Mouse (Mus musculus): ENCODE data around the gene Fam102a. TPM values are rescaled to one million over a fixed set of nuclear protein-coding genes. Genes with fewer than 3 reads are reported as not detected.

Fam102a gene
- polyA plus RNA-seq, 1 experiment from 2014 or later, result 10.9 TPM

- Histone ChIP-seq H3K27me3 (no peaks in the 10 kb centered on the region), H3K9ac (peak overlapping the region; percentile 87), H3K9me3 (no peaks in the 10 kb centered on the region), H3K36me3 (no peaks in the 10 kb centered on the region), H3K4me2 (replicated peaks) (peak overlapping the region; percentile 86), H3K4me3 (peak overlapping the region; percentile 77), H3K4me1 (peaks cover 51% of the 10 kb centered on the region), H3K27ac (no peak overlapping the region)
- peak; percentile 78 for ATAC-seq (ENCODE audit: low FRiP score, low read depth)
- 12% methylated on average over 48 of the region's 55 CpGs for WGBS
Measured at GRCm38 (mm10) chr2:32606161-32607142, 71.3 kb downstream of the Fam102a start.

- ATAC-seq (ENCODE audit: low FRiP score, low read depth), result peak; percentile 22
- Histone ChIP-seq H3K4me2 (replicated peaks) (peak overlapping the region; percentile 86), H3K27ac (peak overlapping the region; percentile 28; the same call in 1 of the 2 replicates), H3K9me3 (no peaks in the 10 kb centered on the region), H3K36me3 (peaks cover 5% of the 10 kb centered on the region), H3K4me3 (peak overlapping the region; percentile 77), H3K4me1 (peaks cover 44% of the 10 kb centered on the region), H3K27me3 (no peaks in the 10 kb centered on the region), H3K9ac (peak overlapping the region; percentile 87)
- 7% methylated on average over 34 of the region's 34 CpGs for WGBS
Measured at GRCm38 (mm10) chr2:32607262-32607947, 72.3 kb downstream of the Fam102a start.

- peaks cover 42% of the 10 kb centered on the region for H3K4me1 ChIP-seq
- ATAC-seq (ENCODE audit: low FRiP score, low read depth), result peak; percentile 45; the same call in 1 of the 2 replicates
- H3K36me3 ChIP-seq, result peaks cover 13% of the 10 kb centered on the region
- H3K27ac ChIP-seq, result peak overlapping the region; percentile 55; the same call in 1 of the 2 replicates
- H3K9me3 ChIP-seq, result no peaks in the 10 kb centered on the region
- 4% methylated on average over 25 of the region's 25 CpGs for WGBS
- H3K27me3 ChIP-seq, result no peaks in the 10 kb centered on the region
- peak overlapping the region; percentile 87; the same call in 1 of the 2 replicates for H3K9ac ChIP-seq
- H3K4me3 ChIP-seq, result peak overlapping the region; percentile 77
- H3K4me2 ChIP-seq (replicated peaks), result peak overlapping the region; percentile 86
Measured at GRCm38 (mm10) chr2:32608141-32608777, 73.1 kb downstream of the Fam102a start.

- H3K36me3 ChIP-seq, result peaks cover 19% of the 10 kb centered on the region
- ATAC-seq (ENCODE audit: low FRiP score, low read depth), result no peak
- no peaks in the 10 kb centered on the region for H3K9me3 ChIP-seq
- peak overlapping the region; percentile 55; the same call in 1 of the 2 replicates for H3K27ac ChIP-seq
- peak overlapping the region; percentile 77 for H3K4me3 ChIP-seq
- peaks cover 42% of the 10 kb centered on the region for H3K4me1 ChIP-seq
- no peaks in the 10 kb centered on the region for H3K27me3 ChIP-seq
- H3K9ac ChIP-seq, result peak overlapping the region; percentile 27; the same call in 1 of the 2 replicates
- 43% methylated on average over 18 of the region's 18 CpGs for WGBS
- H3K4me2 ChIP-seq (replicated peaks), result peak overlapping the region; percentile 86
Measured at GRCm38 (mm10) chr2:32608778-32609435, 73.8 kb downstream of the Fam102a start.

GRCm38 (mm10) chr2:32610610-32611229, 75.6 kb downstream of the Fam102a start:
- Histone ChIP-seq H3K9ac (peak overlapping the region; percentile 20; the same call in 1 of the 2 replicates), H3K27ac (peak overlapping the region; percentile 23; the same call in 1 of the 2 replicates)
- 16% methylated on average over 23 of the region's 23 CpGs for WGBS

GRCm38 (mm10) chr2:32612274-32612673, 77.1 kb downstream of the Fam102a start:
- peaks cover 47% of the 10 kb centered on the region for H3K36me3 ChIP-seq
- no peak overlapping the region for H3K27ac ChIP-seq
- no peak overlapping the region for H3K4me3 ChIP-seq
- H3K9ac ChIP-seq, result no peak overlapping the region
- H3K27me3 ChIP-seq, result no peaks in the 10 kb centered on the region
- peaks cover 38% of the 10 kb centered on the region for H3K4me1 ChIP-seq
- 67% methylated on average over 26 of the region's 26 CpGs for WGBS
- peaks cover 4% of the 10 kb centered on the region; the same call in 1 of the 2 replicates for H3K9me3 ChIP-seq
- H3K4me2 ChIP-seq (replicated peaks), result no peak overlapping the region
- no peak for ATAC-seq (ENCODE audit: low FRiP score, low read depth)

More at GRCm38 (mm10) chr2:32610610-32611229, 75.6 kb downstream of the Fam102a start:
- Histone ChIP-seq H3K4me1 (peaks cover 42% of the 10 kb centered on the region), H3K27me3 (no peaks in the 10 kb centered on the region), H3K4me3 (peak overlapping the region; percentile 42), H3K36me3 (peaks cover 33% of the 10 kb centered on the region), H3K4me2 (replicated peaks) (peak overlapping the region; percentile 64), H3K9me3 (no peaks in the 10 kb centered on the region)
- no peak for ATAC-seq (ENCODE audit: low FRiP score, low read depth)

GRCm38 (mm10) chr2:32617109-32617508, 82.0 kb downstream of the Fam102a start:
- H3K4me3 ChIP-seq, result no peak overlapping the region
- no peak overlapping the region for H3K27ac ChIP-seq
- H3K4me1 ChIP-seq, result peaks cover 38% of the 10 kb centered on the region
- H3K9ac ChIP-seq, result no peak overlapping the region
- peaks cover 64% of the 10 kb centered on the region for H3K36me3 ChIP-seq
- ATAC-seq (ENCODE audit: low FRiP score, low read depth), result no peak
- no peak overlapping the region for H3K4me2 ChIP-seq (replicated peaks)
- H3K9me3 ChIP-seq, result peaks cover 4% of the 10 kb centered on the region; the same call in 1 of the 2 replicates
- 97% methylated on average over 1 of the region's 1 CpGs for WGBS
- no peaks in the 10 kb centered on the region for H3K27me3 ChIP-seq

- 95% methylated on average over 4 of the region's 4 CpGs for WGBS
- peaks cover 59% of the 10 kb centered on the region for H3K36me3 ChIP-seq
- H3K27ac ChIP-seq, result no peak overlapping the region
Measured at GRCm38 (mm10) chr2:32617601-32618000, 82.5 kb downstream of the Fam102a start.

GRCm38 (mm10) chr2:32618051-32618450, 82.9 kb downstream of the Fam102a start:
- H3K9me3 ChIP-seq, result peaks cover 4% of the 10 kb centered on the region; the same call in 1 of the 2 replicates
- H3K27ac ChIP-seq, result no peak overlapping the region
- peaks cover 55% of the 10 kb centered on the region for H3K36me3 ChIP-seq
- no peaks in the 10 kb centered on the region for H3K27me3 ChIP-seq
- WGBS, result 69% methylated on average over 9 of the region's 9 CpGs
- H3K9ac ChIP-seq, result no peak overlapping the region
- no peak for ATAC-seq (ENCODE audit: low FRiP score, low read depth)
- peaks cover 40% of the 10 kb centered on the region for H3K4me1 ChIP-seq
- no peak overlapping the region for H3K4me3 ChIP-seq
- no peak overlapping the region for H3K4me2 ChIP-seq (replicated peaks)

More at GRCm38 (mm10) chr2:32617601-32618000, 82.5 kb downstream of the Fam102a start:
- Histone ChIP-seq H3K4me2 (replicated peaks) (no peak overlapping the region), H3K27me3 (no peaks in the 10 kb centered on the region), H3K4me1 (peaks cover 40% of the 10 kb centered on the region), H3K9me3 (peaks cover 4% of the 10 kb centered on the region; the same call in 1 of the 2 replicates), H3K4me3 (no peak overlapping the region), H3K9ac (no peak overlapping the region)
- no peak for ATAC-seq (ENCODE audit: low FRiP score, low read depth)

All from limb, embryonic 13.5 days (tissue).